Mouse (Mus musculus): ENCODE results near the gene Dchs2. TPM values are rescaled to one million over a fixed set of nuclear protein-coding genes. Genes with fewer than 3 reads are reported as not detected.

Gene Dchs2
- polyA plus RNA-seq, 1 experiment from 2014 or later: 0.59 TPM

Other genes starting within 250 kb of the Dchs2 start
- not detected in 2 replicates for gene Lrat, start 224.0 kb upstream of the Dchs2 start, polyA plus RNA-seq (2016; fragmentation: Nextera tagmentation; extraction: Ambion mirVana)
- not detected in 2 replicates for gene Fgg, start 120.2 kb upstream of the Dchs2 start, polyA plus RNA-seq (2016; fragmentation: Nextera tagmentation; extraction: Ambion mirVana)
- not detected in 2 replicates for gene Fga, start 101.9 kb upstream of the Dchs2 start, polyA plus RNA-seq (2016; fragmentation: Nextera tagmentation; extraction: Ambion mirVana)
- not detected in 2 replicates for gene Fgb, start 78.1 kb upstream of the Dchs2 start, polyA plus RNA-seq (2016; fragmentation: Nextera tagmentation; extraction: Ambion mirVana)
- gene Plrg1, start 72.4 kb upstream of the Dchs2 start, polyA plus RNA-seq (2016; fragmentation: Nextera tagmentation; extraction: Ambion mirVana): 138 and 139 TPM in 2 replicates

Measured in hindbrain, embryonic 10.5 days (tissue).